Mouse (Mus musculus): ENCODE measurements around the gene Hist2h2be. TPM values are rescaled to one million over a fixed set of nuclear protein-coding genes. Genes with fewer than 3 reads are reported as not detected.

Gene Hist2h2be
- polyA plus RNA-seq, 1 experiment from 2014 or later: 8.6 TPM

DNA sequence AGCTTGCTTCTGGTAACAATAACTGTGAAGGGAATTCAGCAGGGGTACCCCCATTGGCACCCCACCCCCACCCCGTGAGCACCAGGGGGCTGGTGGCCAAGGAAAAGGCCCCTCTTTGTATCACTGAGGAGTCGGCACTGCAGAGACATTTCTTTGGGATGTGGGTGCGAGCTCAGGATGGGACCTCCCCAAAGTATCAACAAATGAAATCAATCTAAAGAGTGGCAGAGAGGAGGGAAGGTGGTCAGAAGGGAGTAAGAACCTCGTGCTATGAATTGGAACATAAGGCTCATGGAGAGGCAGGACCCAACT lies 28.1 kb downstream of the Hist2h2be start:
- Histone ChIP-seq H3K36me3 (ENCODE audit: control insufficient read depth, insufficient read depth, low read length) (no peaks in the 10 kb centered on the region), H3K4me3 (ENCODE audit: low read depth, low read length) (peak overlapping the region; percentile 10; the same call in 1 of the 2 replicates), H3K9me3 (ENCODE audit: control insufficient read depth, low read length) (no peaks in the 10 kb centered on the region), H3K4me1 (ENCODE audit: control insufficient read depth, insufficient read depth, low read length) (peaks cover 7% of the 10 kb centered on the region; the same call in 1 of the 2 replicates), H3K9ac (ENCODE audit: low read length) (no peak overlapping the region), H3K27me3 (ENCODE audit: control insufficient read depth, insufficient read depth, low read length) (no peaks in the 10 kb centered on the region), H3K27ac (ENCODE audit: low read depth, low read length) (no peak overlapping the region), H3K4me2 (ENCODE audit: low read depth) (peak overlapping the region; percentile 21)
- DNase-seq (ENCODE audit: low spot score): no peak
- no peak for ATAC-seq (ENCODE audit: insufficient read depth, low FRiP score, low TSS enrichment)
- WGBS: 62% methylated on average over 4 of the region's 4 CpGs

DNA sequence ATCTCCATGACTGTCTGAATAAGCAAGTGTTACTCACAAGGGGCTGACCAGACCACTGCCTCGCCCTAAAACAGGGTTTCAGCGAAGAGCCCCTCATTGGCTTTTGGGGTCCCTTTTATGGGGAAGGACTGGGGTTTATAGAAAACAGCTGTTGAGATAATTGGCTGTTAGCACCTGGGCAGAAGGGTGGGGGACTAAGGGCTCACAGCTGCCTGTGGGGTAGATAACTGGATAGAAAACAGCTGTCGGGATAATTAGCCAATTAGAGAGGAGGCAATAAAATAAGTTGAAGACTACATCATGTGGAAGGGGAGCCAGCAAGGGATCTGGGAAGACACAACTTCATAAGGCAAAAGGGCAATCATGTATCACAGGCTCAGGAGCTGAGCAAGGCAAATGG lies 30.0 kb downstream of the Hist2h2be start:
- DNase-seq (ENCODE audit: low spot score) (no peak), ATAC-seq (ENCODE audit: insufficient read depth, low FRiP score, low TSS enrichment) (no peak)
- Histone ChIP-seq H3K4me2 (ENCODE audit: low read depth) (no peak overlapping the region), H3K9me3 (ENCODE audit: control insufficient read depth, low read length) (no peaks in the 10 kb centered on the region), H3K9ac (ENCODE audit: low read length) (no peak overlapping the region), H3K27me3 (ENCODE audit: control insufficient read depth, insufficient read depth, low read length) (no peaks in the 10 kb centered on the region), H3K4me3 (ENCODE audit: low read depth, low read length) (no peak overlapping the region), H3K27ac (ENCODE audit: low read depth, low read length) (no peak overlapping the region), H3K4me1 (ENCODE audit: control insufficient read depth, insufficient read depth, low read length) (0 out of 2 replicates have a peak, but pooled peaks cover 2% of the 10 kb centered on the region), H3K36me3 (ENCODE audit: control insufficient read depth, insufficient read depth, low read length) (no peaks in the 10 kb centered on the region)
- 61% methylated on average over 3 of the region's 3 CpGs for WGBS

DNA sequence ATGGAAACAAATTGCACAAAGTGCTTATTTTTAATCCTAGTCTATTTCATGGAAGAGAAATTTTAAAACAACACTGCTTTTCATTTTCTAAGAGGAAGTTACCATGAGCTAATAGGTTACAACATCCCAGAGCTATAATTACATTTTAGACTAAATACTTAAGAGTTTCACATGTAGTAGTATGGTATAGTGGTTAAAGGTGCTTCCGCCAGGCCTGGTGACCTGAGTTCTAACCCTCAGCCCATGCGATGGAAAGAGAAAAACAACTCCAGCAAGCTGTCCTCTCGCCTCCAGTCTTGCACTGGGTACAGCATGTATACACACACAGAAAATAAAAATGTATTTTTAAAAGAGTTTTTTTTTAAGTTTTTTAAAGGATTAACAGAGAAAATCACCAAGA lies 30.9 kb downstream of the Hist2h2be start:
- H3K4me1 ChIP-seq (ENCODE audit: control insufficient read depth, insufficient read depth, low read length): 0 out of 2 replicates have a peak, but pooled peaks cover 2% of the 10 kb centered on the region
- 90% methylated on average over 3 of the region's 3 CpGs for WGBS
- H3K27me3 ChIP-seq (ENCODE audit: control insufficient read depth, insufficient read depth, low read length): no peaks in the 10 kb centered on the region
- H3K27ac ChIP-seq (ENCODE audit: low read depth, low read length): no peak overlapping the region
- H3K4me2 ChIP-seq (ENCODE audit: low read depth): no peak overlapping the region
- DNase-seq (ENCODE audit: low spot score) (no peak), ATAC-seq (ENCODE audit: insufficient read depth, low FRiP score, low TSS enrichment) (no peak)
- no peaks in the 10 kb centered on the region for H3K9me3 ChIP-seq (ENCODE audit: control insufficient read depth, low read length)
- no peak overlapping the region for H3K4me3 ChIP-seq (ENCODE audit: low read depth, low read length)
- no peak overlapping the region for H3K9ac ChIP-seq (ENCODE audit: low read length)
- H3K36me3 ChIP-seq (ENCODE audit: control insufficient read depth, insufficient read depth, low read length): no peaks in the 10 kb centered on the region

DNA sequence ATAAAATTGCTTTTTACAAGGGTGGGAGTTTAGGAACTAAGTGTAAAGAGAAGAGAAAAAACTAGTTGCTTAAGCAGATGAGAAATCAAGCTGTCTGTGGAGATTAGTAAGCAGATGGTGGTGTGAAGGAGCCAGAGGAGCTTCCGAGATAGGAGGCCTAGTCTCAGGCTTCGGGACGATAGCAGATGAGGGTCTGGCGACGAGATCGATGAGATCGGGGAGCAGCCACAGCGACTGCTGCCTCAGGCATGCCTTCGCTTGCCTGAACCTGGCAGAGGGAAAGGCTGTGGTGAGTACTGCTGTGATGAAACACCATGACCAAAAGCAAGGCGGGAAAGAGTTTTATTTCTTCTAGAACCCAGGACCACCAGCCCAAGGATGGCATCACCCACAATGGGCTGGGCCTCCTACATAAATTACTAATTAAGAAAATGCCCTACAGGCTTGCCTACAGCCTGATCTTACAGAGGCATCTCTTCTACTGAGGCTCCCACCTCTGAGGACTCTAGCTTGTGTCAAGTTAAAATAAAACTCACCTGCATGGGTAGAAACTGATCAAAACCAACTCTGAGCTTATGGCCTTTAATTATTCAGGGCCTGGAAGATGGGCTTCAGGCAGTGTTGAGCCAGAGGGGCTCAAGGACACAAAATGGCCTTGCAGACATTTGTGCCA lies 33.9 kb downstream of the Hist2h2be start:
- no peak overlapping the region for H3K4me2 ChIP-seq (ENCODE audit: low read depth)
- no peak overlapping the region for H3K9ac ChIP-seq (ENCODE audit: low read length)
- DNase-seq (ENCODE audit: low spot score) (peak; percentile 48), ATAC-seq (ENCODE audit: insufficient read depth, low FRiP score, low TSS enrichment) (no peak)
- no peaks in the 10 kb centered on the region for H3K27me3 ChIP-seq (ENCODE audit: control insufficient read depth, insufficient read depth, low read length)
- WGBS: 61% methylated on average over 10 of the region's 10 CpGs
- H3K9me3 ChIP-seq (ENCODE audit: control insufficient read depth, low read length): no peaks in the 10 kb centered on the region
- H3K27ac ChIP-seq (ENCODE audit: low read depth, low read length): no peak overlapping the region
- no peak overlapping the region for H3K4me3 ChIP-seq (ENCODE audit: low read depth, low read length)
- no peaks in the 10 kb centered on the region for H3K4me1 ChIP-seq (ENCODE audit: control insufficient read depth, insufficient read depth, low read length)
- no peaks in the 10 kb centered on the region for H3K36me3 ChIP-seq (ENCODE audit: control insufficient read depth, insufficient read depth, low read length)

DNA sequence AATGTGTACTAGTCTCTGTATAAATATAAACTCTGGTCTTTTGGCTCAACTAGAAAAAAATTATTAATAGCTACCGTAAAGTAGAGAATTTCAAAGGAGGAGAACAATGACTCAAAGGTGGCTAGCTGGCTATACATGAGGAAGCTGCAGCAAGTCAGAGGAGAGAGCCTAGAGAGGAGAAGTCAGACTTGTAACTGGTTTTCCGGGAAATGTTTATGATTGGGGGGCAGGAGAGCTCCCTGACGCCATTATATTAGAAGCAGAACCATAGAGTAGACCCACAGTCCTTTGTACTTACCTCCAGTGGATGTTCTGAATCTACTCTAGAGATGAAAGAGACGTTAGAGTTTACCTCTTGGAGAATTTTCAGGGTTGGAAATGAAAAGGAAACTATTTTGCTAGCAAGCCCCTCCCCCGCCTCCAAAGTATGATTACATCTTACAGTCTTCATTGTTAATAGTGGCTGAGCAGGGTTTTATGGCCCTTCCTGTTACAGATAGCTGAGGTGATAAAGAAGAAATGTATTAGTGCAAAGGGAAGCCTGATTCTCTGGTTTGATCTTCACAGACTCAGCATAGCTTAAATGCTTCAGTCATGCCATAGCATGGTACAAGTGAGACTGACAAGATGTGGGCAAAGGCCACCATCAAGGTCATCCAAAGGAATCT lies 35.1 kb downstream of the Hist2h2be start:
- Histone ChIP-seq H3K4me2 (ENCODE audit: low read depth) (no peak overlapping the region), H3K36me3 (ENCODE audit: control insufficient read depth, insufficient read depth, low read length) (no peaks in the 10 kb centered on the region), H3K4me1 (ENCODE audit: control insufficient read depth, insufficient read depth, low read length) (no peaks in the 10 kb centered on the region), H3K27me3 (ENCODE audit: control insufficient read depth, insufficient read depth, low read length) (no peaks in the 10 kb centered on the region), H3K4me3 (ENCODE audit: low read depth, low read length) (no peak overlapping the region), H3K27ac (ENCODE audit: low read depth, low read length) (no peak overlapping the region), H3K9ac (ENCODE audit: low read length) (no peak overlapping the region), H3K9me3 (ENCODE audit: control insufficient read depth, low read length) (no peaks in the 10 kb centered on the region)
- DNase-seq (ENCODE audit: low spot score) (no peak), ATAC-seq (ENCODE audit: insufficient read depth, low FRiP score, low TSS enrichment) (no peak)
- 87% methylated on average over 5 of the region's 5 CpGs for WGBS

DNA sequence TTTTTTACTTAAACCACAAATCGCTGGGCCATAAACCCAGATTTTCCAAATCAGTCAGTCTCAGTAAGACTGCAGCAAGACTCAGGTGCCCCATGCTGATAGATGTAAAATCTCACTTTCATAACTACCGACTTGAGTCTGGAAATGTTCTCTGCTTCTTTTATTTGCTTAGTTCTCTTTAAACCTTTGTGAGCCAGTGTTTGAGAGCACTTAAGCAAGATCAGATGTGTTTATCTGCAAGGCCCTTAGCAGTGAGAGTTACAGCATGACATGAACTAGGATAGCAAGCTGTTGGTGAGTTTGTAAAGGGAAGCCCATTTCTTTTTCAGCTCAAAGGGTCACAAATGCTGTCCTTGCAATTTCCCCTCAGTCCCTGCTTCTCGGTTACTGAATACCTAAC lies 36.3 kb downstream of the Hist2h2be start:
- no peak overlapping the region for H3K4me2 ChIP-seq (ENCODE audit: low read depth)
- H3K36me3 ChIP-seq (ENCODE audit: control insufficient read depth, insufficient read depth, low read length): no peaks in the 10 kb centered on the region
- no peak overlapping the region for H3K9ac ChIP-seq (ENCODE audit: low read length)
- 82% methylated on average over 3 of the region's 3 CpGs for WGBS
- DNase-seq (ENCODE audit: low spot score): no peak
- no peak overlapping the region for H3K4me3 ChIP-seq (ENCODE audit: low read depth, low read length)
- no peak overlapping the region for H3K27ac ChIP-seq (ENCODE audit: low read depth, low read length)
- no peak for ATAC-seq (ENCODE audit: insufficient read depth, low FRiP score, low TSS enrichment)
- H3K9me3 ChIP-seq (ENCODE audit: control insufficient read depth, low read length): no peaks in the 10 kb centered on the region
- no peaks in the 10 kb centered on the region for H3K27me3 ChIP-seq (ENCODE audit: control insufficient read depth, insufficient read depth, low read length)
- no peaks in the 10 kb centered on the region for H3K4me1 ChIP-seq (ENCODE audit: control insufficient read depth, insufficient read depth, low read length)

DNA sequence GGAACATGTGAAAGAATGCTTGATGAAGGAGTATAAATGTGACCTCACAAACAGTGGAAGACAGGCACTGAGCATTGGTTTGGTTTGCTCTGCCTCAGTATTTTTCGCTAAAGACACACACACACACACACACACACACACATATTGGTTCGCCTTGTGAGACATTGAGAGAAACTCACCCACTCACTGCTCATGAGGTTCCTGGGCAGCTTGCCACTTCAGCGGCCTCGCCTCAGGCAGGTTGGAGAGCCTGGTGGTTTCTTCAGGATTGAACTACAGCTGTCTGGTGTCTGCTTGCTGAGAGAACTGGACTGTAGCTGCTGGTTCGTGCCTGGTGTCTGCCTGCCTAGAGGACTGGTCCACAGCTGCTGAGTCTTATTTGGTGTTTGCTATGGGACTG lies 39.3 kb downstream of the Hist2h2be start:
- no peaks in the 10 kb centered on the region for H3K36me3 ChIP-seq (ENCODE audit: control insufficient read depth, insufficient read depth, low read length)
- 92% methylated on average over 5 of the region's 5 CpGs for WGBS
- H3K9ac ChIP-seq (ENCODE audit: low read length): no peak overlapping the region
- no peak overlapping the region for H3K4me2 ChIP-seq (ENCODE audit: low read depth)
- H3K4me1 ChIP-seq (ENCODE audit: control insufficient read depth, insufficient read depth, low read length): peaks cover 13% of the 10 kb centered on the region; the same call in 1 of the 2 replicates
- no peaks in the 10 kb centered on the region for H3K9me3 ChIP-seq (ENCODE audit: control insufficient read depth, low read length)
- H3K27ac ChIP-seq (ENCODE audit: low read depth, low read length): no peak overlapping the region
- no peak for DNase-seq (ENCODE audit: low spot score)
- H3K27me3 ChIP-seq (ENCODE audit: control insufficient read depth, insufficient read depth, low read length): no peaks in the 10 kb centered on the region
- no peak overlapping the region for H3K4me3 ChIP-seq (ENCODE audit: low read depth, low read length)
- ATAC-seq (ENCODE audit: insufficient read depth, low FRiP score, low TSS enrichment): no peak

DNA sequence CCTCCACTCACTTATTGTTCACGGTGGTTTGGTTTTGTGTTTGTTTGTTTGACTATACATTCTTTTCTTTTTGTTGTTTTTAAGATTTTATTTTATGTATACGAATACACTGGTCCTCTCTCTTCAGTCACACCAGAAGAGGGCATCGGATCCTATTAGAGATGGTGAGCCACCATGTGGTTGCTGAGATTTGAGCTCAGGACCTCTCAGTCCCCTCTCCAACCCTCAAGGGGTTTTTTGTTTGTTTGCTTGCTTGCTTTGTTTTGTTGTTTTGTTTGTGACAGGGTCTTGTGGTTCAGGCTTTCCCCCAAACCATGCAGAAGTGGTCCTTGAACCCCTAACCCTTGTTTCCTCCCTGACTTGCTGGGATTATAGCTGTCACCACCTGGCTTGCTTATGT lies 40.7 kb downstream of the Hist2h2be start:
- no peak for DNase-seq (ENCODE audit: low spot score)
- H3K27me3 ChIP-seq (ENCODE audit: control insufficient read depth, insufficient read depth, low read length): no peaks in the 10 kb centered on the region
- 60% methylated on average over 3 of the region's 3 CpGs for WGBS

More for the DNA sequence above, 40.7 kb downstream of the Hist2h2be start:
- H3K4me2 ChIP-seq (ENCODE audit: low read depth): peak overlapping the region; percentile 83
- no peaks in the 10 kb centered on the region for H3K9me3 ChIP-seq (ENCODE audit: control insufficient read depth, low read length)
- H3K9ac ChIP-seq (ENCODE audit: low read length): peak overlapping the region; percentile 82
- H3K4me3 ChIP-seq (ENCODE audit: low read depth, low read length): no peak overlapping the region; the same call in 1 of the 2 replicates
- peaks cover 13% of the 10 kb centered on the region; the same call in 1 of the 2 replicates for H3K4me1 ChIP-seq (ENCODE audit: control insufficient read depth, insufficient read depth, low read length)
- no peak for ATAC-seq (ENCODE audit: insufficient read depth, low FRiP score, low TSS enrichment)
- peak overlapping the region; percentile 98 for H3K27ac ChIP-seq (ENCODE audit: low read depth, low read length)
- H3K36me3 ChIP-seq (ENCODE audit: control insufficient read depth, insufficient read depth, low read length): no peaks in the 10 kb centered on the region
